Mouse (Mus musculus): ENCODE data around the gene Zbtb7a.

Gene Zbtb7a

GRCm38 (mm10) chr10:81138821-81139528 lies 4.0 kb downstream of the Zbtb7a start:
- in situ Hi-C loops (cut with MboI; ENCODE audit: low sequenced_read_pairs) = no loop called here

GRCm38 (mm10) chr10:81139529-81139846 lies 4.5 kb downstream of the Zbtb7a start:
- in situ Hi-C loops (cut with MboI; ENCODE audit: low sequenced_read_pairs) = no loop called here

GRCm38 (mm10) chr10:81140005-81140404 lies 5.0 kb downstream of the Zbtb7a start:
- in situ Hi-C loops (cut with MboI; ENCODE audit: low sequenced_read_pairs) = no loop called here

DNA sequence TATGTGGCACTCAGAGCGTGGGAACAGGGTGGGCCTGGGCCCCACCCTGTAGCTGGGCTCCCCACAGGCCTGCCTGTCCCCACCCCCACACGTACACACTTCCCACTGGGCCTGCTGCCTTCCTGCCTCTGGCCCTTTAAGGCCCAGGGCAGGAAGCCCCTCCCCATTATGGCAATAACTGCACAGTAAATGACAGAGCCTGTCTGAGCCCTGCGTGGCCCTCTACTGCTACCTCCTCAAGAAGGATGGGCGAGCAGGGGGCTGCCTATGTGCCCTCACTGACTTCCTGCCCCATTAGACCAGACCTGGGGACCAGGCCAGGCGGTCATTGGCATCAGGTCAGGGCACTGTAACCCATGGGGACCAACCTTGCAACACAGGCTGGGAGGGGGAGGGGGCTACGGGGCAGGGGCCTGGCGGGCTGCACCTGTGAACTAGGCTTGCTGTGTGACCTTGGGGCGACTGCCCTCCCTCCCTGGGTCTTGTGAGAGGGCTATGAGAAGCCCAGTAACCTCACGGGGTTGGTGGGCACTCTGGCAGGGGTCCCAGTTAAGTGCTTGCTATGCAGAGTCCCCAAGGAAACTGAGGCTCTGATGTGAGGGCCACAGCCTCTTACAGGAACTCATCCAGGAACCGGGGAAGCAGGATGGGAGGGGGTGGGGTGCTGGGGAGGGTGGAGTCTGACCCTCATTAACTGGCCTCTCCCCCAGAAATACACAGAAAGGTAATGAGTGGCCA lies 5.9 kb downstream of the Zbtb7a start:
- in situ Hi-C loops (cut with MboI; ENCODE audit: low sequenced_read_pairs) = no loop called here

GRCm38 (mm10) chr10:81141455-81142210 lies 6.6 kb downstream of the Zbtb7a start:
- in situ Hi-C loops (cut with MboI; ENCODE audit: low sequenced_read_pairs) = no loop called here

DNA sequence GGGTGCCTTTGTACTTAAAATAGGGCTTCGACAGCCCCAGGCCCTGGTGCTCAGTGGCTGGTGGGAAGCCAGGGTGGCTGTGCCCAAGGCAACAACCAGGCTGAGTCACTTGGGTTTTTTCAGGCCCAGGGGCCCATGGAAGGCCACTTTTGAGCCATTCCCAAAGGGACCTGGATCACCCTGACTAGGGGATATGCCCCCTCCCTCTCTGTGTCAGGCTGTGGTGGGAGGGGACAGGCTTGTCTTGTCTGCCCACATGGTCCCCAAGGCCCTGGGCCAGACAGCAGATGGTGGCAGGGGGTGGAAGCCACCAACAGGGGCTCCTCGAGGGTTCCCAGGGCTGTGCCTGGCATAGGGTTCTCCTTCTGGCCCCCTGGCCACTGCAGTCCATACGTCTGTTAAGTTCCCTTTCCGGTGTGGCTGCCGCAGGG lies 7.5 kb downstream of the Zbtb7a start:
- in situ Hi-C loops (cut with MboI; ENCODE audit: low sequenced_read_pairs) = no loop called here

- in situ Hi-C loops (cut with MboI; ENCODE audit: low sequenced_read_pairs) = no loop called here
These were observed 8.2 kb downstream of the Zbtb7a start for GRCm38 (mm10) chr10:81143157-81143633.

GRCm38 (mm10) chr10:81143845-81144437 lies 8.9 kb downstream of the Zbtb7a start:
- in situ Hi-C loops (cut with MboI; ENCODE audit: low sequenced_read_pairs) = no loop called here

GRCm38 (mm10) chr10:81144667-81145066 lies 9.6 kb downstream of the Zbtb7a start:
- in situ Hi-C loops (cut with MboI; ENCODE audit: low sequenced_read_pairs) = no loop called here

GRCm38 (mm10) chr10:81145307-81145706 lies 10.3 kb downstream of the Zbtb7a start:
- in situ Hi-C loops (cut with MboI; ENCODE audit: low sequenced_read_pairs) = no loop called here

DNA sequence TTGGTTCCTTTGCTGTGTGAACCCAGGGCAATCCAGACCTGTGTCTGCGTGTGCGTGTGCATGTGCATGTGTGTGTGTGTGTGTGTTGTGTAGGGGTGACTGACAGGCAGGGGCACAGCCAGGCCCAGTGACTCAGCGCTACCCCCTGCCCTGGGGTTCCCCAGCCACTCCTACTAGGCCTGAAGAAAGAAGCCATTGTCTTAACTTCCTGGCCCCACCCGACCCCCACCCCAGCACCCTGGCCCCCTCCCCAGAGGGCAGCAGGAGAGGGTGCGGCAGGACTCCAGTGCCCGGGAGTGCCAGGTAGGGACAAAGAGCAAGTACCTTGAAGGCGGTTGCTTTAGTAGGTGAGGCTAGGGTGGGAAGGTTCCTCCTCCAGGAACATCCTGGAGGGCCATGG lies 10.8 kb downstream of the Zbtb7a start:
- in situ Hi-C loops (cut with MboI; ENCODE audit: low sequenced_read_pairs) = no loop called here

- in situ Hi-C loops (cut with MboI; ENCODE audit: low sequenced_read_pairs) = no loop called here
These were observed 11.3 kb downstream of the Zbtb7a start for GRCm38 (mm10) chr10:81146296-81146695.

- in situ Hi-C loops (cut with MboI; ENCODE audit: low sequenced_read_pairs) = no loop called here
These were observed 16.2 kb downstream of the Zbtb7a start for GRCm38 (mm10) chr10:81151261-81151660.

DNA sequence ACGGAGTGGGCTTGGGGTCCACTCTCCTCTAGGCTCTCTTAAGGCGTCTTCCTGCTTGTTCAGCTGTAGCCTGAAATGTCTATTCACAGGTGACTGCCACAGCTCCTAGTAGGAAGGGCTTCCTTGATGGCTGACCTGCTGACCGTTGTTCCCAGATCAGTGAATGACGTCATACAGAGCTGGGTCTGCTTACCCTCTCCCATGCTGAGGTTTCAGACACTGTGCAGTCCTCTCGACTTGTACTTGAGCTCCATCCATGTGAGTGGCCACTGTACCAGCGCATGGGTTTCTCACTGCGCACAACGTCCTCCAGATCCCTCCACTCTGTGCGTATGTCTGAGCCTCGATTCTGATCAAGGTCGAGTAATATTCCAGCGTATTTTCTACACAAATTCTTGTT lies 17.6 kb downstream of the Zbtb7a start:
- in situ Hi-C loops (cut with MboI; ENCODE audit: low sequenced_read_pairs) = no loop called here

DNA sequence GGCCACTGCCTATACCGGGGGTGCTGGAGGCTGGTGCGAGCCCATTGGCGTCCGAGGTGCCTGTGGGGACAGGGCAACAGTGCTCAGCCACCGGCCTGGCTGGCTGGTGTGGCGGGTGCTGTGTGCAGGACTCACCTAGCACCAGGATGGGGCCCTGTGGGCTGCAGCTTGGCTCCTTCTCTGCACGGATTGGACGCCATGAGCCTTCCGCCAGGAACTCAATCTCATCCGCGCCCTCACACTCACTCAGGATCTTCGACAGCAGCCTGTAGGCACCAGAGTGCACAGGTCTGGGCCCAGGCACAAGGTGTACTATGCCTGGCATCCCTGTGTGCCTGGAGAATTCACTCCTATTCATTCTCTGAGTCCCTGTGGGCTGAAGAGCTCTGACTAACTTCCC lies 19.3 kb downstream of the Zbtb7a start:
- in situ Hi-C loops (cut with MboI; ENCODE audit: low sequenced_read_pairs) = no loop called here

DNA sequence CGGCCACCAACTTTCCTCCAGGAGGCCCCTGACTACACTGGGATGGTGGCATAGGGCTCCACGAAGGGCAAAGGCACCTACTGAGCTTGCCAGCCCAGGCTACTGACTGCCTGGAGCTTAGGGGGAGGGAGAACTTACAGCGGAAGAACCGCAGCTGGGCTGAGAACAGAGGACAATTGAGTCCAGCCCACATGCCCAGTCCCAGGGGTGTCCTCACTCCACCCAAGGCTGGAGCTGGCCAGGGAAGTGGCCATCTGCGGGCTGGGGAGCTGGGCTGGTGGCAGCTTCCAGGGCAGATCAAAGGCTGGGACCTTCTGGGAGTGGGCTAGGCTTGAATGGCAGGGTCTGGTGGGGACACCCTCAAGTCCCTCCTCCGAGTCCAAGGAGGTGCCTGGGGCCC lies 19.7 kb downstream of the Zbtb7a start:
- in situ Hi-C loops (cut with MboI; ENCODE audit: low sequenced_read_pairs) = no loop called here

DNA sequence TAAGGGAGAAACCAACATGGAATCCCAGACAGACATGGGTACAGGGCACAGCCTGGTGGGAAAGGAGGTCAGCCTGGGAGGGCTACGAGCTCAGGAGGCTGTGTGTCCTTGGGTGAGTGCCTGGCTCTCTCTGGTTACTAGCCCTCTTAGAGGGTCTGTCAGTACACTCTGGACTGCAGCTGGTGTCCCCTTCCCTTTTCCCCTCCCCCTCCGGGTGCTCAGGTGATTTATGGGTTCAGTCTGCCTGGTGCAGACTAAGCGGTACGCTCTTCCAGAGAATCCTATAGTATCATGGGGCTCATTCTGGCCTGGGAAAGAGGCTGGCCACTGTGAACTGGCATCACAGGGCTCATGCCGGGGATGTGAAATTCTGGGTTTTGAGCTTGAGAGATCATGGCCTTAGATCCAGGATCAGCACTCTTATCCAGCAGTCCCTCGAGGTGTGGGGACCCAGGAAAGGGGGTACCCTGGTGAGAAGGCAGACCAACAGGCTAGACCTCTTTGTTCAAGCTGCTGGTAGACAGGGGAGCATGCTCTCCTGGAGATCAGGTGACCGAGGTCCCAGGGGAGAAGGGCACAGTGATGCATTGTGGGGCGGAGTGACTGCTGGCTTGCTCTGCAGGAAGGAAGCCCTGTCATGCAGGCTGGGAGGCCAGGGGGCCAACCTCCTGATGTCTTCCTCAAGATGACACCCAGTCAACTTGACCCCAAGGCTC lies 26.7 kb downstream of the Zbtb7a start:
- in situ Hi-C loops (cut with MboI; ENCODE audit: low sequenced_read_pairs) = no loop called here

DNA sequence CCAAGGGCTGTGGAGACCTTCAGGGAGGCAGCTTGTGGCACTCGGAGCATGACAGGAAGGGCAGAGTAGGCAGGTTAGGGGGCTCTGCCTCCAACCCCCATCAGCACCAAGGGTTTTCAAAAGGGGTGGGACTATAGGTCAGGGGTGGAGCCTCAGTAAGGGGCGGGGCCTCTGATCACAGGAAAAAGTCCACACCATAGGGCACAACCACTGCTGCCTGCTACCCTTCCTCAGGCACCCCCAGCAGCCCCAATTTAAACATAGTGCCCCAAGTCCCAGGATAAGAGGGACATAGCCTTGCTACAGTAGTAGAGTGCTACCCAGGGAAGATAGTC lies 27.3 kb downstream of the Zbtb7a start:
- in situ Hi-C loops (cut with MboI; ENCODE audit: low sequenced_read_pairs) = no loop called here

- in situ Hi-C loops (cut with MboI; ENCODE audit: low sequenced_read_pairs) = no loop called here
These were observed 30.1 kb downstream of the Zbtb7a start for GRCm38 (mm10) chr10:81165118-81165517.

GRCm38 (mm10) chr10:81167200-81168086 lies 32.4 kb downstream of the Zbtb7a start, which contains the start of gene Pias4:
Gene Pias4 (minus strand): TSS chr10:81167923.
- in situ Hi-C loops (cut with MboI; ENCODE audit: low sequenced_read_pairs) = no loop called here
